Mouse (Mus musculus): ENCODE data around the gene Clcn2. TPM values are rescaled to one million over a fixed set of nuclear protein-coding genes. Genes with fewer than 3 reads are reported as not detected.

Gene Clcn2
- polyA plus RNA-seq, 1 experiment from 2014 or later = 20.8 TPM

DNA sequence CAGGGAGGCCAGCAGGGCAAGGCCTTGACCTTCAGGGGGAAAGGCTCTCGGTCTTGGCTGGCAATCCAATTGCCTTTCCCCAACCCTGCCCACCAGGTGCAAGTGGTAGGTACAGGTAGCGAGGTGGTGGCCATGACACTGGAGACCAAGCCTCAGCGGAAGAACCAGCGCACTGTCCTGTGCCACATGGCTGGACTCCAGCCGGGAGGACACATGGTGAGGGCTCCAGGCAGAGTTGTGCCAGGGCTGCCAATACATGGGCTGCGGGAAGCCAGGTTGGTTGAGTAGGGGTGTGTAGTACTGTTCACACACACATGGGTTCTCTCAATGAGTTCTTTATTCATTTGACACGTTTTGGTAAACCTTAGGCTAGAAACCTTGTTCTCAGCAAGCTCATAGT lies 18.6 kb upstream of the Clcn2 start:
- H3K27ac ChIP-seq (ENCODE audit: low read length) = no peak overlapping the region
- H3K4me3 ChIP-seq (replicated peaks; ENCODE audit: low read length) = no peak overlapping the region
- H3K4me1 ChIP-seq (replicated peaks; ENCODE audit: control insufficient read depth, insufficient read depth, low read length) = peaks cover 15% of the 10 kb centered on the region
- no peak overlapping the region for H3K9ac ChIP-seq (replicated peaks; ENCODE audit: low read depth, low read length)
- no peak for ATAC-seq
- peaks cover 17% of the 10 kb centered on the region for H3K27me3 ChIP-seq (replicated peaks; ENCODE audit: control insufficient read depth, insufficient read depth, low read length)
- H3K9me3 ChIP-seq (ENCODE audit: control insufficient read depth, low read length) = no peaks in the 10 kb centered on the region
- no peaks in the 10 kb centered on the region for H3K36me3 ChIP-seq (ENCODE audit: control insufficient read depth, insufficient read depth)
- H3K4me2 ChIP-seq (ENCODE audit: low read length) = no peak overlapping the region
- WGBS = 89% methylated on average over 7 of the region's 7 CpGs

DNA sequence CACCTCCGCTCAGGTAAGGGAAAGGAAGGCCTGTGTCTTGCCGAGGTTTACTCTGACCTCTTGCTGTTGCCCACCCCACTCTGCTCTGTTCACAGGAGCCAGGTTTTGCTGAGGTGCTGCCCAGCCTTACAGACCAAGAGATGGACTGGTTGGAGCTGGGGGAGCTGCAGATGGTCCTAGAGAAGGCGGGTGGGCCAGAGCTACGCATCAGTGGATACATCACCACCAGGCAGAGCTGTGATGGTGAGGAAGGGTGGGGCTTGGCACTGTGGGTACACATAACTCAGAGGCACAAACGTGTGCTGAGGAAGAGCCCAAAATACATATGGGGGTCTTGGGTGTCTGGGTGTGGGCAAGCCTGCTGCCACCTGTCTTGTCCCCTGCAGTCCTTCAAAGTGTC lies 18.1 kb upstream of the Clcn2 start:
- WGBS = 77% methylated on average over 5 of the region's 5 CpGs

DNA sequence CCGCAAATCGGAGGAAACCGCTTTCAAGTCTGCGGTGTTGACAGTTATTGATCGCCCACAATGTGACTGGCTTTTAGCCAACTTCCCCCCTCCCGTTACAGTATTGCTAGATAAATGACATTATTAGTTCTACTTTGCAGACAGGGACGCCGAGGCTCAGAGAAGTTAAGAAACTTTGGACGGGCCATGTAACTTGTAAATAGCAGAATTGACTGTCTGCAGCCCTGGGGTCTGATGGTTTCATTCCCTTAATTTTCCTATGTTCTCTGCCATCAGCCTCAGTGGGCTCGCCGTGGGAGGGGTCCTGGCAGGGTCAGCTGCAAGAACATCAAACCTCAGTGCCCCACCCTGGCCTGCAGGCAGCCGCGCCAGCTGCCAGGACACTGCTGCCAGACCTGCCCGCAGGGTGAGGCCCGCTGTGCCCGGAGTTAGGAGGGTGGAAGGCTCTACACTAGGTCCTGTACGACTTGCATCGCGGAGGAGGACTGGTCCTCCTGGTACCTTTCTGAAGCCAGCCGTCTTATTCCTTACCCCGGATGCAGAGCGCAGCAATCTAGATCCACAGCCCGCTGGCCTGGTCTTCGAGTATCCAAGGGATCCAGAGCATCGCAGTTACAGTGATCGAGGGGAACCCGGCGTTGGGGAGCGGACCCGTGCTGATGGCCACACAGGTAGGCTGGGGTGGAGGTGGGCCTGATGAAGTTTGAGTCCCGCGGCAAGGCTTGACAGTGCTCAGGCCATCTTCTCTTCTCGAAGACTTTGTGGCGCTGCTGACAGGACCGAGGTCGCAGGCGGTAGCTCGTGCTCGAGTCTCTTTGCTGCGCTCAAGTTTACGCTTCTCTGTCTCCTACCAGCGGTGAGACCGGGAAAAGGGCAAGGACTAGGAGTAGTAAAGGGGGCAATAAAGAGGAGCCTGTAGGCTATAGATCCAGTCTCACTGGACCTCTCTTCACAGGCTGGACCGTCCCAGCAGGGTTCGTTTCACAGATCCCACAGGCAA lies 16.5 kb upstream of the Clcn2 start, which contains the start of gene Thpo:
Gene Thpo (minus strand): TSS at position 781 of the 1,000 bp plus-strand sequence.
- Histone ChIP-seq H3K4me2 (ENCODE audit: low read length) (peak within 1 kb of the TSS; percentile 78), H3K9ac (replicated peaks; ENCODE audit: low read depth, low read length) (peak within 1 kb of the TSS; percentile 70), H3K9me3 (ENCODE audit: control insufficient read depth, low read length) (no peaks in the 10 kb centered on the region), H3K4me3 (replicated peaks; ENCODE audit: low read length) (peak within 1 kb of the TSS; percentile 56), H3K36me3 (ENCODE audit: control insufficient read depth, insufficient read depth) (no peaks in the 10 kb centered on the region), H3K27ac (ENCODE audit: low read length) (no peak within 1 kb of the TSS), H3K4me1 (replicated peaks; ENCODE audit: control insufficient read depth, insufficient read depth, low read length) (peaks cover 15% of the 10 kb centered on the region), H3K27me3 (replicated peaks; ENCODE audit: control insufficient read depth, insufficient read depth, low read length) (peaks cover 17% of the 10 kb centered on the region)
- ATAC-seq = no peak
- WGBS = 3% methylated on average over 45 of the region's 45 CpGs

More for the DNA sequence above, 18.1 kb upstream of the Clcn2 start:
- no peaks in the 10 kb centered on the region for H3K9me3 ChIP-seq (ENCODE audit: control insufficient read depth, low read length)
- no peak overlapping the region for H3K4me3 ChIP-seq (replicated peaks; ENCODE audit: low read length)
- no peak overlapping the region for H3K27ac ChIP-seq (ENCODE audit: low read length)
- H3K4me1 ChIP-seq (replicated peaks; ENCODE audit: control insufficient read depth, insufficient read depth, low read length) = peaks cover 15% of the 10 kb centered on the region
- no peak overlapping the region for H3K9ac ChIP-seq (replicated peaks; ENCODE audit: low read depth, low read length)
- peaks cover 17% of the 10 kb centered on the region for H3K27me3 ChIP-seq (replicated peaks; ENCODE audit: control insufficient read depth, insufficient read depth, low read length)
- H3K4me2 ChIP-seq (ENCODE audit: low read length) = no peak overlapping the region
- no peaks in the 10 kb centered on the region for H3K36me3 ChIP-seq (ENCODE audit: control insufficient read depth, insufficient read depth)
- ATAC-seq = no peak

DNA sequence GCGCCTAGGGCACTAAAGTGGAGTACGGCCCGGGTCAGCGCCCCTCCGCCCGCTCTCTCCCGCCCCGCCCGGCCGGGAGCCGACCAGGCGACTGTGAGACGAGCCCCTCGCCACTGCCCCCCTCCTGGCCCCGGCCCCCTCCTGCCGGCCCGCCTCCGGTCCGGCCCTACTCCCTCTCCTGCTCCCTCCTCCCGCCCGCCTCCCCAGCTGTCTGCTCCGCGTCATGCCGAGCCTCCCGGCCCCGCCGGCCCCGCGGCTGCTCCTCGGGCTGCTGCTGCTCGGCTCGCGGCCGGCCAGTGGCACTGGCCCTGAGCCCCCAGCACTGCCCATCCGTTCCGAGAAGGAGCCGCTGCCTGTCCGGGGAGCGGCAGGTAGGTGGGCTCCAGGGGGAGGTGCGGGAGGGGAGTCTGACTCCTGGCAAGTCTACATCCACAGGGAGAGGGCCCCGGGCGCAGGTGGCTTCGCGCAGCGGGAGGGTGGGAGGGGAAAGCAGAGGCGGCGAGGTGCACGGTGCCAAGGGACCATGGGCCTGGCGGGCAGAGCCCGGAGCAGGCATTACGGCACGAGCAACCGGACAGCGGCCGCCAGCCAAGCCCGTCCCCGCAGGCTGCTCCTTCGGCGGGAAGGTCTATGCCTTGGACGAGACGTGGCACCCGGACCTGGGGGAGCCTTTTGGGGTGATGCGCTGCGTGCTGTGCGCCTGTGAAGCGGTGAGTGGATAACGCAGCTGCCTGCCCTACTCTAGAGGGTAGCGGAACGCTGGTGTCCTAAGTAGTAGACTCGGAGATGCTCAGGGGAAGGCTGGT lies 15.6 kb upstream of the Clcn2 start, which contains the start of gene Chrd:
Gene Chrd (plus strand): TSS at position 203 of the 806 bp plus-strand sequence.
- Histone ChIP-seq H3K9ac (replicated peaks; ENCODE audit: low read depth, low read length) (peak within 1 kb of the TSS; percentile 70), H3K4me2 (ENCODE audit: low read length) (peak within 1 kb of the TSS; percentile 78), H3K27me3 (replicated peaks; ENCODE audit: control insufficient read depth, insufficient read depth, low read length) (peaks cover 17% of the 10 kb centered on the region), H3K4me3 (replicated peaks; ENCODE audit: low read length) (peak within 1 kb of the TSS; percentile 56), H3K36me3 (ENCODE audit: control insufficient read depth, insufficient read depth) (no peaks in the 10 kb centered on the region), H3K4me1 (replicated peaks; ENCODE audit: control insufficient read depth, insufficient read depth, low read length) (peaks cover 15% of the 10 kb centered on the region), H3K27ac (ENCODE audit: low read length) (no peak within 1 kb of the TSS; the same call in 1 of the 2 replicates), H3K9me3 (ENCODE audit: control insufficient read depth, low read length) (no peaks in the 10 kb centered on the region)
- 0% methylated on average over 60 of the region's 70 CpGs for WGBS
- peak; percentile 84 for ATAC-seq

DNA sequence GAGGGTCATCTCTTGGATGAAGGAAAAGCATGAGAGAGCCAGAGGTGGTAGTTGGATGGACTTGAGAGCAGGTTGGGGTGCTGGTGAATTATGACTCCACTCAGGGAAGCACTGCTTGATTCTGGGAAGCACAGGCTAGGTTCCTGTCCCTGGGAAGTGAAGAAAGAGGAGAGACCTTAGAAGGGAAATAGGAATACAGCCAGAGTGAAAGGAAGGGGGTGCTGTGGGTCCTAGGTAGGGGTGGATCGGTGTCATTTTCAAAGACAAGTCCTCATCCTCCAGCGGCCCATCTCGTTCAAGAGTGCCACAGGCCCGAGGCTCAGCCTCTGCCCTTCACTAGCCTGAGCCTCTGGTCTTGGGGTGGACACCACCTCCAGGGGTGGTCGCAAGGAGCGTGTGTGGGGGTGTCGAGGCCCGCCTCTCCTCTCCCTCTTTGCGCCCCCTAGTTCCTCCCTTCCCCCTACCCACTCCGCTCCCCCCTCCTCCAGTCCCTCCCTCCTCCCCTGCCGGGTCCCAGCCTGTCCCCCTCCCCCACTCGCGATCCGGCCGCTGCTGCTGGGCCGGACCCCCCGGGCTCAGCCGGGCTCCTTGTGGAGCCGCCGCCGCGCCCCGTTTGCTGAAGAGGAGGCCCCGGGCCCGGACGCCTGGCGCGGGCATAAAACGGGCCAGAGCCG lies 14.8 kb upstream of the Clcn2 start:
- peak overlapping the region; percentile 56 for H3K4me3 ChIP-seq (replicated peaks; ENCODE audit: low read length)
- H3K4me2 ChIP-seq (ENCODE audit: low read length) = peak overlapping the region; percentile 78
- H3K9me3 ChIP-seq (ENCODE audit: control insufficient read depth, low read length) = no peaks in the 10 kb centered on the region
- no peaks in the 10 kb centered on the region for H3K36me3 ChIP-seq (ENCODE audit: control insufficient read depth, insufficient read depth)
- H3K9ac ChIP-seq (replicated peaks; ENCODE audit: low read depth, low read length) = peak overlapping the region; percentile 70
- peak; percentile 45 for ATAC-seq
- peaks cover 17% of the 10 kb centered on the region for H3K27me3 ChIP-seq (replicated peaks; ENCODE audit: control insufficient read depth, insufficient read depth, low read length)
- WGBS = under 1% methylated on average over 10 of the region's 30 CpGs
- H3K4me1 ChIP-seq (replicated peaks; ENCODE audit: control insufficient read depth, insufficient read depth, low read length) = peaks cover 15% of the 10 kb centered on the region
- no peak overlapping the region; the same call in 1 of the 2 replicates for H3K27ac ChIP-seq (ENCODE audit: low read length)

DNA sequence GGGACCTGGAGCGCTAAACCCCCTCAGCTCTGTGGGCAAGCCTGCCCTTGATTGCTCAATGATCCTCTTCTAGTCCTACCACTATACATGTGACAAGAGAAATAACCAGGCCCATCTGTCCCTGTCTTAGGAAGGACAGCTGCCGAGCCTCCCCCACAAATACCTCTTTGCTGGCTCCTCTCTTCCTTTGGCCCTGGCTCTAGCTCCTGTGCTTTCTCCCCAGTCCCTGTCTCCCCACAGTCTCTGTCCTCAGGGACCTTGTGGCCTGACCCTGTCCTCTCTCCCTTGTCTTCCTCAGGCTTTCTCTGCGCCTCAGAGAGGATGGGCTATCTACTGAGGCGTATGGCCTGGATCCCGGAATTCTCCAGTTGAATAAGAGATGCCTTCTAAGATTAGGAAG lies 14.1 kb upstream of the Clcn2 start:
- no peak overlapping the region for H3K4me2 ChIP-seq (ENCODE audit: low read length)
- H3K9me3 ChIP-seq (ENCODE audit: control insufficient read depth, low read length) = no peaks in the 10 kb centered on the region
- no peak overlapping the region for H3K9ac ChIP-seq (replicated peaks; ENCODE audit: low read depth, low read length)
- H3K4me3 ChIP-seq (replicated peaks; ENCODE audit: low read length) = no peak overlapping the region
- WGBS = 48% methylated on average over 5 of the region's 5 CpGs
- H3K4me1 ChIP-seq (replicated peaks; ENCODE audit: control insufficient read depth, insufficient read depth, low read length) = peaks cover 15% of the 10 kb centered on the region
- ATAC-seq = no peak; the same call in 1 of the 2 replicates
- H3K27me3 ChIP-seq (replicated peaks; ENCODE audit: control insufficient read depth, insufficient read depth, low read length) = peaks cover 17% of the 10 kb centered on the region
- H3K36me3 ChIP-seq (ENCODE audit: control insufficient read depth, insufficient read depth) = no peaks in the 10 kb centered on the region
- no peak overlapping the region for H3K27ac ChIP-seq (ENCODE audit: low read length)

DNA sequence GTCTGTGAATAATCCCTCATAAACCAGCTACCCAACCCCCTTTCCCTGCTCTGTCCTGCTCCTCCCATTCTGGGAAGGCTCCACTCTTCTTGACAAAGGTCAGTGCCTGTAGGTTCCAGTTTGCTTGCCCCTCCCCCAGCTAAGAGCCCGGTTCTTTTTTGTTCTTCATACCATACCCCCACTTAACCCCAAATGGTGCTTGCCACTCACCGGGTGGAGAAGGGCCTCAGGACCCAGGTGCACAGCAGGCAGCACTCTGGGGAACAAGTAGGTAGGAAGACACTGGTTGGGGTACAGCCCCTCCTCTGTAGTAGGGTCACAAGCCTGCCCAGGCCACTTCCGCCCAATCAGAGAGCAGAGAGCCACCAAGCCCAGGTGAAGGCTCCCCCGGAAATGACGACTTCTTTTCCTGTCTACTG lies 12.8 kb upstream of the Clcn2 start:
- peaks cover 15% of the 10 kb centered on the region for H3K27me3 ChIP-seq (replicated peaks; ENCODE audit: control insufficient read depth, insufficient read depth, low read length)
- no peak overlapping the region for H3K4me3 ChIP-seq (replicated peaks; ENCODE audit: low read length)
- no peak overlapping the region for H3K27ac ChIP-seq (ENCODE audit: low read length)
- WGBS = 44% methylated on average over 5 of the region's 5 CpGs
- H3K4me2 ChIP-seq (ENCODE audit: low read length) = no peak overlapping the region
- H3K36me3 ChIP-seq (ENCODE audit: control insufficient read depth, insufficient read depth) = no peaks in the 10 kb centered on the region
- H3K9ac ChIP-seq (replicated peaks; ENCODE audit: low read depth, low read length) = no peak overlapping the region
- peaks cover 15% of the 10 kb centered on the region for H3K4me1 ChIP-seq (replicated peaks; ENCODE audit: control insufficient read depth, insufficient read depth, low read length)
- ATAC-seq = no peak
- no peaks in the 10 kb centered on the region for H3K9me3 ChIP-seq (ENCODE audit: control insufficient read depth, low read length)

DNA sequence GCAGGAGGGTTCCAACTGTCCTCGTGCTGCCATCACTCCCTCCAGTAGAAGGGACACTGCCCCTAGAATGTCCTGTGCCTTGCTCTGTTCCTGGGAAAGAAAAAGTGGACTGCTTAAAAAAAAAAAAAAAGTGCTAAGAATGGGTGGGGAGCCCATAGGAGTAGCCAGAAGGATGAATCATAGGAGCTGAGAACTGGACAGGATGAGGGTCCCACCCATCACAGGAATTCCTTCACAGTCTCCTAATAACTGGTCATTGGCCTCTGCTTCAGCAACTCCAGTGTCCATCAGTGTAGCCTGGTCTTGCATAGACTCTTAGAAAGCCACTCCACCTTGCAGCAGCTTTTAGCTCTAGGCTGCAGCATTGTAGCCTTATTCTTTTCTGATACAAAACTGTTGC lies 8.8 kb upstream of the Clcn2 start:
- WGBS = 63% methylated on average over 1 of the region's 1 CpGs

More for the DNA sequence above, 8.8 kb upstream of the Clcn2 start:
- Histone ChIP-seq H3K36me3 (ENCODE audit: control insufficient read depth, insufficient read depth) (0 out of 2 replicates have a peak, but pooled peaks cover 7% of the 10 kb centered on the region), H3K27me3 (replicated peaks; ENCODE audit: control insufficient read depth, insufficient read depth, low read length) (no peaks in the 10 kb centered on the region), H3K4me3 (replicated peaks; ENCODE audit: low read length) (no peak overlapping the region), H3K9ac (replicated peaks; ENCODE audit: low read depth, low read length) (no peak overlapping the region), H3K9me3 (ENCODE audit: control insufficient read depth, low read length) (no peaks in the 10 kb centered on the region), H3K4me2 (ENCODE audit: low read length) (no peak overlapping the region), H3K4me1 (replicated peaks; ENCODE audit: control insufficient read depth, insufficient read depth, low read length) (no peaks in the 10 kb centered on the region), H3K27ac (ENCODE audit: low read length) (no peak overlapping the region)
- ATAC-seq = no peak
